Mouse (Mus musculus) heart, embryonic 14.5 days (tissue): ENCODE measurements around the gene Hcls1. TPM values are rescaled to one million over a fixed set of nuclear protein-coding genes. Genes with fewer than 3 reads are reported as not detected.

Source experiments
- ATAC-seq: fragments of 200-750 bp; cut with Nextera tagmentation; 2 replicates; pipeline ENCODE4 v1.8.0; 2017; ENCODE audit warnings: low read depth, moderate TSS enrichment; ENCODE audit not compliant: insufficient number of reproducible peaks, insufficient read depth, low FRiP score
- H3K27ac ChIP-seq, 2 experiments: fragments of 200-500 bp in 1 of 2; fragments of 300-500 bp in 1 of 2; sonication (generic) in 1 of 2; replicated peaks in 1 of 2; 2 replicates each; pipeline ENCODE4 v1.5.1; 2012 to 2014; ENCODE audit warnings: low read depth in 2 of 2, low read length in 2 of 2, control low read depth in 1 of 2, mild to moderate bottlenecking in 1 of 2, mixed read lengths in 1 of 2; ENCODE audit not compliant: control insufficient read depth in 1 of 2, insufficient read depth in 1 of 2
- H3K27me3 ChIP-seq: fragments of 300-500 bp; sonication (generic); 2 replicates; pipeline ENCODE4 v1.6.1; 2014; ENCODE audit warnings: mild to moderate bottlenecking, low read length, control low read depth; ENCODE audit not compliant: control insufficient read depth, insufficient read depth
- H3K36me3 ChIP-seq: fragments of 300-500 bp; sonication (generic); 2 replicates; pipeline ENCODE4 v1.6.1; 2014; ENCODE audit warnings: mild to moderate bottlenecking, control low read depth, low read length, mixed read lengths; ENCODE audit not compliant: control insufficient read depth, insufficient read depth
- H3K4me1 ChIP-seq, 2 experiments: fragments of 200-500 bp in 1 of 2; fragments of 300-500 bp in 1 of 2; sonication (generic) in 1 of 2; 2 replicates each; pipeline ENCODE4 v1.6.1; 2012 to 2014; ENCODE audit warnings: low read length in 2 of 2, control low read depth in 1 of 2, mixed read lengths in 1 of 2; ENCODE audit not compliant: control insufficient read depth in 2 of 2, insufficient read depth in 2 of 2
- H3K4me2 ChIP-seq: fragments of 300-500 bp; sonication (generic); 2 replicates; pipeline ENCODE4 v1.6.1; 2014; ENCODE audit warnings: mild to moderate bottlenecking, low read length
- H3K4me3 ChIP-seq, 2 experiments: fragments of 200-500 bp in 1 of 2; fragments of 300-500 bp in 1 of 2; sonication (generic) in 1 of 2; 2 replicates each; pipeline ENCODE4 v1.5.1; 2012 to 2014; ENCODE audit warnings: low read length in 2 of 2, mild to moderate bottlenecking in 2 of 2, control low read depth in 1 of 2, low read depth in 1 of 2, moderate library complexity in 1 of 2; ENCODE audit not compliant: control insufficient read depth in 1 of 2, insufficient read depth in 1 of 2
- H3K9ac ChIP-seq: fragments of 300-500 bp; sonication (generic); 2 replicates; pipeline ENCODE4 v1.6.1; 2014; ENCODE audit warnings: mild to moderate bottlenecking, low read length
- H3K9me3 ChIP-seq: fragments of 300-500 bp; sonication (generic); 2 replicates; pipeline ENCODE4 v1.6.1; 2016; ENCODE audit warnings: low read length, control low read depth; ENCODE audit not compliant: control insufficient read depth
- WGBS: fragments of 180-500 bp; shearing (Covaris S2); extraction: QIAGEN DNeasy Blood & Tissue Kit; methylation state at CpG from one replicate; pipeline ENCODE4 v1.1.7; 2014; 5-methylcytosine and 5-hydroxymethylcytosine counted together
- polyA plus RNA-seq: library from polyadenylated mRNA; unstranded; fragments of >200 nt; fragmentation: Nextera tagmentation; extraction: Ambion mirVana; gene quantifications from 2 replicates; pipeline ENCODE4 v1.2.1, GENCODE M21; 2014

Hcls1 gene
- polyA plus RNA-seq, 1 experiment from 2014 or later = 2.3 TPM

DNA sequence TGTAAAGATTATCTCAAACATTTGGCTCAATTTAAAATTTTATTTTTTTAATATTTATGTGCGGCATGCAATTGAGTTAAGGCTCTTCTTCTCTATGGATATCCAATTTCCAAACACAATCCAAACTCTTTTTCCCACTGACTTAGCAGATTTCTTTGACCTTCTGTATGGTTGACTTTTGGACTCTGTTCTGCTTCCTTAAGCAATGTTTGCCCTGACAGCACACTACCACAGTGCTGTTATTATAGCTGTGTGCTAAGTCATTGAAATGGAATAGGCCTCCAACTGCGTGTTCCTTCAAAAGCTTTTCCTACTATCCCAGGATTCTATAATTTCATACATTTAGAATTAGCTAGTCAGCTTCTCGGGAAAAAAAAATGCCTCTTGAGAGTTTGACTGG, 8.8 kb downstream of the Hcls1 start:
- ATAC-seq = no peak

DNA sequence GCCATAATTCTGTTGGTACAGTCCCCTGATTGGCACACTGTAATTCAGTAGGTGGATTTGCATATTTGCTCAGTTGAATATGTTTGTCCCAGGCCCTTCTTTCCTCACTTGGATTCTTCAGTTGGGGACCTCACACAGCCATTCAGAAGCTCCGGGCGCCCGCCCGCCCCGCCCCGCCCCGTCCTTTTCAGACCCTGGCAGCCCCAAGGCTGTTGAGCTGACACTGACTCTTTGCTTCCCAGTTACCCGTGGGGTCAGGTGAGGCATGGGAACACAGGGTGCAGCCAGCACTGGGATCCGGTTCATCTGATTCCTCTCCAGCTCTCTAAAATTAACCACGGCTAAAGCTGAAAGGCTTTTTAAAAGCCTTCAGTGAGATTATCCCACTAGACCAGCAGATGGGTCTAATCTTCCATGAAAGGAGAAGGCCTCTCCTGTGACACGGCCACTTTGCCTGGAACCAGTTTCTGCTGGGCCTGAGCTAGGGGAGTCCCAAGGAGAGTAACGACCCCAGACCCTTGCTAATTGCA, 10.2 kb downstream of the Hcls1 start:
- 37% methylated on average over 12 of the region's 12 CpGs for WGBS
- Histone ChIP-seq H3K9ac (no peak overlapping the region), H3K27me3 (no peaks in the 10 kb centered on the region), H3K4me2 (no peak overlapping the region), H3K27ac (no peak overlapping the region), H3K4me3 (no peak overlapping the region), H3K9me3 (no peaks in the 10 kb centered on the region), H3K4me1 (peaks cover 0 to 10% of the 10 kb centered on the region in 2 experiments; a peak in 1 of 4 replicates), H3K36me3 (no peaks in the 10 kb centered on the region)
- ATAC-seq = no peak

More for the DNA sequence above, 8.8 kb downstream of the Hcls1 start:
- H3K4me1 ChIP-seq = peaks cover 0 to 10% of the 10 kb centered on the region in 2 experiments; a peak in 1 of 4 replicates
- 84% methylated on average over 3 of the region's 3 CpGs for WGBS
- H3K9me3 ChIP-seq = no peaks in the 10 kb centered on the region
- no peaks in the 10 kb centered on the region for H3K27me3 ChIP-seq
- H3K36me3 ChIP-seq = no peaks in the 10 kb centered on the region
- H3K9ac ChIP-seq = no peak overlapping the region
- no peak overlapping the region for H3K4me2 ChIP-seq
- H3K4me3 ChIP-seq = no peak overlapping the region
- H3K27ac ChIP-seq = no peak overlapping the region

DNA sequence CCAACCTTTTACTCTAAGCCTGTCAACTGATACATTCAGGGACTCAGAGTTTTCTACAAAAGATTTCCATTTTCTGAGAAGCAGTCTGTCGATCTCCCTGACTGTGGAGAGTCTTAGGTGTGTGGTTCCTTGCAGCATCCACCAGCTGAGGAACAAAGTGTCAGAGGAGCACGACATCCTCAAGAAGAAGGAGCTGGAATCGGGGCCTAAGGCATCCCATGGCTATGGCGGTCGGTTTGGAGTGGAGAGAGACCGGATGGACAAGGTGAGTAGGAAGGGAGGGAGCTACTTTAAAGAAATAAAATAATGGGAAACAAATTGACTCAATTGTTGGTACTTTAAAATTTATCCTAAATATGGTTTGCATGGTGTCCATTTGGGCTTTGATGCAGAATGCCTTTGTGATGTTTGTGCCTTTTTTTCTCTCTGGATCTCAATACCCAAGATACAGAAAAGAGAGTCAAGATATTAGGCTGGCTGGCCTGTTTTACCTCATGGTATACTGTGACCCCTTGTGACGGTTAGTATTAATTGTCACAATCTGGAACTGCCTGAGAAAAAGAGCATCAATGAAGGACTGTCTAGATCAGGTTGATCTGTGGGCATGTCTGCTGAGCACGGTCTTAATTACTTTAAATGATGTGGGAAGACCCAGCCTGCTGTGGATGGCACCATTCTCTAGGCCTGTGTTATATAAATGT, 11.8 kb downstream of the Hcls1 start:
- H3K4me2 ChIP-seq = no peak overlapping the region
- WGBS = 75% methylated on average over 8 of the region's 8 CpGs
- no peak for ATAC-seq
- no peak overlapping the region for H3K4me3 ChIP-seq
- H3K4me1 ChIP-seq = peaks cover 0 to 9% of the 10 kb centered on the region in 2 experiments; a peak in 1 of 4 replicates
- H3K27me3 ChIP-seq = no peaks in the 10 kb centered on the region
- H3K27ac ChIP-seq = no peak overlapping the region
- H3K9ac ChIP-seq = no peak overlapping the region
- H3K9me3 ChIP-seq = no peaks in the 10 kb centered on the region
- H3K36me3 ChIP-seq = no peaks in the 10 kb centered on the region

DNA sequence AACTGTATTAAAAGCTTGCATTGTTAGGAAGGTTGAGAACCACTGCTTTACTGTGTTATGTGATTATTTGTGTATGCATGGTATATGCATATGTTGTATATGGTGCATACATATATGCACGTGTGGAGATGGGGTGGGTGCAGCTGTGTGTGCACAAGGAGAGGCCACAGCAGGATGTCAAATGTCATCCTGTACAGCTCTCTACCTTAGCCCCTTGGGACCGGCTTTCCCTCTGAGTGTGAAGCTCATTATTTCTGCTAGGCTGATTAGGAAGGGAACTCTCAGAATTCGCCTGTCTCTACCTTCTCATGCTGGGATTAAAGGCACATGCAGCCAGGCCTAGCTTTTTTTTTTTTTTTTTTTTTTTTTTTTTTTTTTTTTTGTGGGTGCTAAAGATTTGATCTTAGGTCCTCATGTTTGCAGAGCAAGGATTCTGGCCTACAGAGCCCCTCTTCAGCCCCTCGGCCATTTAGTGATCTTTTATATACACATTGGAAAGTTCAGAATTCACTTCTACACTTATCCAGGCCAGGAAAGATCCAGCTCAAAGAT, 12.9 kb downstream of the Hcls1 start:
- H3K36me3 ChIP-seq = no peaks in the 10 kb centered on the region
- H3K27ac ChIP-seq = no peak overlapping the region
- peaks cover 0 to 5% of the 10 kb centered on the region in 2 experiments; a peak in 1 of 4 replicates for H3K4me1 ChIP-seq
- H3K27me3 ChIP-seq = no peaks in the 10 kb centered on the region
- H3K4me2 ChIP-seq = no peak overlapping the region
- no peak for ATAC-seq
- 65% methylated on average over 4 of the region's 4 CpGs for WGBS
- no peaks in the 10 kb centered on the region for H3K9me3 ChIP-seq
- no peak overlapping the region for H3K4me3 ChIP-seq
- no peak overlapping the region for H3K9ac ChIP-seq

DNA sequence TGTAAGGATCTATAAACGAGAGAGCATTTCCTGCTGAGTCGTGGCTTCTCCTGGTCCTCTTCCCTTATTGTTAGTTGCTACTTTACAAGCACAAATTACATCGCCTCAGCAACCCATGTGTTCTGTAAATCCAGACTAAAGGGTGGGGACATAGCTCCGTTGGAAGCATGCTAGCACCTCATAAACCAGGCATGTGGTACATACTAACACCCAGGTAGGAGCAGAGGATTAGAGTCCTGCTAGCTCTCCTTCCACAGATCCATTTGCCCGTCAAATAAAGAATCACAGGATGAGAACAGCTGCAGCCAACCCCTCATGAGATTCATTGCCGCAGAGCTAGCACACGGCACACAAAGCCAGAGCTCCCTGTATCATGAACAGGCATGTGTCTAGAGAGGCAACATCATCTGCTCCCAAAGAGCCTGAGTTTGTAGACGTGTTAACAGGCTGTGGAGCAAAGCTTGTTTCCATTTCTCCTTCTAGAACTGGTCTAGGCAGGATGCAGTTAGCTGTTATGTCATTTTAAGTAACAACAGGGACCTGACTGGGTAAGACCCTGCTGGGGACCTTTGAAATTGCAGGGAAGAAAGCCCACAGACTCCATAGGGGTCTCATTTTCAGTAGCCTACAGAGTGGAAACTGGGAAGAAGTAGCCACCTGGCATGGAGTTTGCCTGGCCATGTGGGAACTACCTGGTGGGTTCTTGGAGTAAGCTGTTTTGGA, 15.0 kb downstream of the Hcls1 start:
- WGBS = 62% methylated on average over 8 of the region's 8 CpGs

DNA sequence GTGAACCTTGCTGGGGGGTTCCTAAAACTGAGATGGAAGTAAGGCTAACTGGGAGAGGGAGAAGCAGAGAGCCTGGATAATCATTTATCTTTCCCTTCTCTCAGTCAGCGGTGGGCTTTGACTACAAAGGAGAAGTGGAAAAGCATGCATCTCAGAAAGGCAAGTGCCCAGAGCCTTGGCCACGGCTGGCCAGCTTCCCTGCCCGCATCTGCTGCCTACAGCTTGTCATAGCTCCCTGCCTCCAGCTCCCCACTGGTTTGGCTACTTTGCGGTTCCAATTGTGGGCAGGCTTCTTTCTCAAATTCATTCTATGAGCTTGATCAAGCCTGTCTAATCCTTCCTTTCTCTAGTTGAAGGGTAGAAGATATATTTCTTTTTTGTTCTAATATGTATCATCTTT, 16.2 kb downstream of the Hcls1 start:
- H3K9ac ChIP-seq = no peak overlapping the region
- no peak overlapping the region for H3K4me2 ChIP-seq
- WGBS = 55% methylated on average over 4 of the region's 4 CpGs
- H3K27me3 ChIP-seq = no peaks in the 10 kb centered on the region
- no peaks in the 10 kb centered on the region for H3K4me1 ChIP-seq
- H3K27ac ChIP-seq = no peak overlapping the region
- no peak for ATAC-seq
- H3K9me3 ChIP-seq = no peaks in the 10 kb centered on the region
- no peak overlapping the region for H3K4me3 ChIP-seq
- H3K36me3 ChIP-seq = no peaks in the 10 kb centered on the region

More for the DNA sequence above, 15.0 kb downstream of the Hcls1 start:
- Histone ChIP-seq H3K4me2 (no peak overlapping the region), H3K27me3 (no peaks in the 10 kb centered on the region), H3K4me1 (peaks cover 0 to 5% of the 10 kb centered on the region in 2 experiments; a peak in 1 of 4 replicates), H3K27ac (no peak overlapping the region), H3K9me3 (no peaks in the 10 kb centered on the region), H3K4me3 (no peak overlapping the region), H3K9ac (no peak overlapping the region), H3K36me3 (no peaks in the 10 kb centered on the region)
- no peak for ATAC-seq

DNA sequence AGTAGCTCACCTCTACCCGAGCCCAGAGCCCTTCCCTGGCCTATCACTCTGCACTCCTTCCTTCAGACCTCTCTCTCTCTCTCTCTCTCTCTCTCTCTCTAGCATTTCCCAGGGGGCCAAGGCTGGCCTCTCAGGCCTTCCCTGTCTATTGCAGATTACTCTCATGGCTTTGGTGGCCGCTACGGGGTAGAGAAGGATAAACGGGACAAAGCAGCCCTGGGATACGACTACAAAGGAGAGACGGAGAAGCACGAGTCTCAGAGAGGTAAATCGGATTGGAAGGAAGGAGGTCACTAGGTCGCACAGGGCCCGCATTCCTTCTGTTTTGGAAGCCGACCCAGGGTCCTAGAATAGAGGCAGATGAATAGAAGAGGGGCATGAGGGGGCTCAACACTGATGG, 20.3 kb downstream of the Hcls1 start:
- WGBS = 77% methylated on average over 11 of the region's 11 CpGs
- Histone ChIP-seq H3K27ac (no peak overlapping the region), H3K4me3 (no peak overlapping the region), H3K9me3 (no peaks in the 10 kb centered on the region), H3K4me2 (no peak overlapping the region), H3K4me1 (no peaks in the 10 kb centered on the region), H3K27me3 (no peaks in the 10 kb centered on the region), H3K36me3 (no peaks in the 10 kb centered on the region), H3K9ac (no peak overlapping the region)
- no peak for ATAC-seq
